Mouse (Mus musculus): ENCODE data around the gene Igsf3. TPM values are rescaled to one million over a fixed set of nuclear protein-coding genes. Genes with fewer than 3 reads are reported as not detected.

Gene Igsf3
- total and polyA plus RNA-seq, 3 experiments = 3.9 to 11.8 (median 11.4) TPM

DNA sequence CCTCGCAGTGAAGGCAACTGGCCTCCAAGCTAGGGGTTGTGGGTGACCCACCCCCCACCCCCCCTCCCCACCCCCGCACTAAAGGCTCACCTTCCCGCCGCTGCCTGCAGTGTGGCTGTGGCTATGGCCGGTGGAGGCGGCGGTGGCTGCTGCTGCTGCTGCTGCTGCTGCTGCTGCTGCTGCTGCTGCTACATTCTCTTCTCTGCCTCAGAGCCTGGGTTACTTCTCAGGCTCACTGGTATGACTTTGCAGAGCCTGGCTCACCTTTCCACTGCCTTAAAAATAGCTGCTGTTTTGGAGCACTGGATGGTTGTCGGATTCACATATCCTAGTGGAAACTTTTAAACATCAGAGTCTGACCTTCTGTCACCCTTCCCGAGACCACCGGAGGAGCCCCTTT, 11.0 kb downstream of the Igsf3 start:
- no peak for DNase-seq

DNA sequence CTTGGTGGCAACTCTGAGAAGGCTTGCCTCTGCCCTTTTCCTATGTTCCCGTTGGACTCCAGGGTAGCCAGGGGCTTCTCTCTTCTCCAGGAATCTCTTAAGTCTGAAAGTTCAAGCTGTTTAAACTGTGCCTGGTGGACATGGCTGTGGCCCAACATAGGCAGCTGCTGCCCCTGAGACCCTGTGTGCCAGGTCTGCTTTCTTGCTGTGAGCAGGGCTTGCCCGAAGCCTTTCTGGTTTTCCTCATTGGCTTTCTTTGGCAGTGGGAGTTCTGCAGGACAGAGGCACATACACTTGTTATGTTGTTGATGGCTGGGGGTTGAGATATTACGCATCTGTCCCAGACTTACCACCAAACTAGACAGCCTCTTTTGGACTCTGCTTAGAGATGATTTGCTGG, 12.7 kb downstream of the Igsf3 start:
- intact Hi-C loops (cut with DNase I) = no loop called here
- H3K36me3 ChIP-seq (ENCODE audit: control insufficient read depth, insufficient read depth, low read length) = no peaks in the 10 kb centered on the region
- no peaks in the 10 kb centered on the region for H3K79me2 ChIP-seq (replicated peaks; ENCODE audit: control insufficient read depth, insufficient read depth, low read length)
- H3K27ac ChIP-seq = no peak overlapping the region
- no peak overlapping the region for H3K4me3 ChIP-seq
- H3K9ac ChIP-seq (ENCODE audit: low read depth, low read length) = no peak overlapping the region
- no peaks in the 10 kb centered on the region for H3K27me3 ChIP-seq (ENCODE audit: control insufficient read depth, insufficient read depth, low read length)
- WGBS = 77% methylated on average over 3 of the region's 3 CpGs
- DNase-seq = no peak
- TF ChIP-seq CTCF (IDR thresholded peaks at IDR 0.05) = no peak
- TF ChIP-seq EP300 (IDR thresholded peaks at IDR 0.05; ENCODE audit: insufficient read depth, low read depth, low read length) = no peak
- no peak for TF ChIP-seq POLR2A (IDR thresholded peaks at IDR 0.05; ENCODE audit: insufficient read depth, low read depth, low read length)
- H3K4me1 ChIP-seq (ENCODE audit: control insufficient read depth, insufficient read depth, low read length) = no peaks in the 10 kb centered on the region; the same call in 1 of the 2 replicates

More for the DNA sequence above, 11.0 kb downstream of the Igsf3 start:
- Histone ChIP-seq H3K4me1 (ENCODE audit: control insufficient read depth, insufficient read depth, low read length) (no peaks in the 10 kb centered on the region; the same call in 1 of the 2 replicates), H3K36me3 (ENCODE audit: control insufficient read depth, insufficient read depth, low read length) (no peaks in the 10 kb centered on the region), H3K79me2 (replicated peaks; ENCODE audit: control insufficient read depth, insufficient read depth, low read length) (no peaks in the 10 kb centered on the region), H3K9ac (ENCODE audit: low read depth, low read length) (no peak overlapping the region), H3K27me3 (ENCODE audit: control insufficient read depth, insufficient read depth, low read length) (no peaks in the 10 kb centered on the region), H3K27ac (no peak overlapping the region), H3K4me3 (no peak overlapping the region)
- no peak for TF ChIP-seq CTCF (IDR thresholded peaks at IDR 0.05)
- TF ChIP-seq POLR2A (IDR thresholded peaks at IDR 0.05; ENCODE audit: insufficient read depth, low read depth, low read length) = no peak
- no peak for TF ChIP-seq EP300 (IDR thresholded peaks at IDR 0.05; ENCODE audit: insufficient read depth, low read depth, low read length)
- WGBS = 35% methylated on average over 10 of the region's 10 CpGs
- intact Hi-C loops (cut with DNase I) = no loop called here

DNA sequence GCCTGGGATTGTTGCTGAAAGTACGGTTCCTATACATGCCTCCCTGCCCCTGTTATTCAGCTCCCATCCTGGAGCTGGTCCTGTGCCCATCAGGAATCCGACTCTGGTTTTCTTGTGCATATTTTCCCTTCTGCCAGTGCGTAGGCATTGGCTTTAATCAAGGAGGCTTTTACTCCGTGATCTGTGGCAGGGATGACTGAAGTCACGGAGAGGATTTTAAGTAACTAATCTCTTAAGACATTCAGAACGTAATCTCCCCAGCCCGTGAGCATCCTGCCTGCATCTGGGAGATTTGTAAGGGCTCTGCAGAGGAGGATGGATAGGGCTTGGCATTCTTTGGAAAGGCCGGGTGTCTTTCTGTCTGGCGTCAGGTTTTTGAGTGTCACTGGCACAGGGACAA, 13.6 kb downstream of the Igsf3 start:
- H3K9ac ChIP-seq (ENCODE audit: low read depth, low read length) = no peak overlapping the region
- 68% methylated on average over 9 of the region's 9 CpGs for WGBS

DNA sequence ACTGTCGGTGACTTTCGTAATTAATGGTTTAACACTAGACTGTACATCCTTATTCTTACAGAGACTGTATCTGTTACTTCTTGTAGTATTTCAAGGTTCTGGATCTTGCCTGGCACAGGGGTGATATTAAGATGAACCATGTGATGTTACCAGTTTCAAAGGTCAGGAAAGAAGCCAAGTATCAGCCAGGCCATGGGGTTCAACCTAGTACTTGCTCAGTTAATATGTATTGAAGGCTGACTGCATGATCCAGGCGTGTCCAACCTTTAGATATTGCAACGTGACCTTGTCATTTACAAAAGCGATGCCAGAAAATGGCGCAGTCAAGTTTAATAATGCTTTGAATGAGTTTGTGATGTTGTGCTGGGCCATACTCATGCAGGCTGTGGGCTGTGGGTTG, 15.1 kb downstream of the Igsf3 start:
- DNase-seq = no peak
- no peak overlapping the region for H3K4me3 ChIP-seq
- peaks cover 4% of the 10 kb centered on the region; the same call in 1 of the 2 replicates for H3K4me1 ChIP-seq (ENCODE audit: control insufficient read depth, insufficient read depth, low read length)
- H3K36me3 ChIP-seq (ENCODE audit: control insufficient read depth, insufficient read depth, low read length) = no peaks in the 10 kb centered on the region
- intact Hi-C loops (cut with DNase I) = no loop called here
- no peak overlapping the region for H3K9ac ChIP-seq (ENCODE audit: low read depth, low read length)
- 92% methylated on average over 6 of the region's 6 CpGs for WGBS
- TF ChIP-seq EP300 (IDR thresholded peaks at IDR 0.05; ENCODE audit: insufficient read depth, low read depth, low read length) (no peak), POLR2A (IDR thresholded peaks at IDR 0.05; ENCODE audit: insufficient read depth, low read depth, low read length) (no peak), CTCF (IDR thresholded peaks at IDR 0.05) (no peak)
- no peak overlapping the region for H3K27ac ChIP-seq
- no peaks in the 10 kb centered on the region for H3K27me3 ChIP-seq (ENCODE audit: control insufficient read depth, insufficient read depth, low read length)
- H3K79me2 ChIP-seq (replicated peaks; ENCODE audit: control insufficient read depth, insufficient read depth, low read length) = no peaks in the 10 kb centered on the region

More for the DNA sequence above, 13.6 kb downstream of the Igsf3 start:
- no peaks in the 10 kb centered on the region for H3K36me3 ChIP-seq (ENCODE audit: control insufficient read depth, insufficient read depth, low read length)
- no peak overlapping the region for H3K27ac ChIP-seq
- intact Hi-C loops (cut with DNase I) = no loop called here
- no peak for DNase-seq
- H3K4me1 ChIP-seq (ENCODE audit: control insufficient read depth, insufficient read depth, low read length) = peaks cover 1% of the 10 kb centered on the region; the same call in 1 of the 2 replicates
- H3K79me2 ChIP-seq (replicated peaks; ENCODE audit: control insufficient read depth, insufficient read depth, low read length) = no peaks in the 10 kb centered on the region
- no peak for TF ChIP-seq CTCF (IDR thresholded peaks at IDR 0.05)
- TF ChIP-seq EP300 (IDR thresholded peaks at IDR 0.05; ENCODE audit: insufficient read depth, low read depth, low read length) = no peak
- no peak for TF ChIP-seq POLR2A (IDR thresholded peaks at IDR 0.05; ENCODE audit: insufficient read depth, low read depth, low read length)
- no peaks in the 10 kb centered on the region for H3K27me3 ChIP-seq (ENCODE audit: control insufficient read depth, insufficient read depth, low read length)
- H3K4me3 ChIP-seq = no peak overlapping the region

DNA sequence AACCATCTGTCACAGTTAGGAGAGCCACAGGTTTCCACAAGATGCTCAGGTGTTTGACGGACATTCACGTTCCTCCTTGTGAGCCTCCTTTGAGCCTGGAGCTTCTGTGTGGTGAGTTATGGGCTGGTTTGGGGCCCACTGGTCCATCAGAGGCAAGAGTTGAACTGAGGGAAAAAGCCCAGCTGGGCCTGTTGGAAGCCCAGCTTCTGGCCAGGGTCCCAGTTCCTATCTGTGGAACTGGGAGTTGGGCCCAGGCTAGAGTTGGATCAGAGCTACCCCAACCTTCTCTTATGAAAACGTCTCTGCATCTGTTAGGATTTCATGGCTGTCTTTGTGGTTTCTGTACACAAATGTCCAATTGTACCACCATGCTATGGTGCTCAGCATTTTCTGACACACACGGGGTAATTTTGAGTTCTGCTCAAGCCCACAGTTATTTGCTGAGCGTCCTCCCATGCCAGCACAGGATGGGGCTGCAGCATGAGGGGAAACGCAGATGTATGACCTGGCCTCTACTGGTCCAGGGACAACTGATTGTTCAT, 16.3 kb downstream of the Igsf3 start:
- H3K9ac ChIP-seq (ENCODE audit: low read depth, low read length) = no peak overlapping the region
- peak overlapping the region; percentile 53 for H3K27ac ChIP-seq
- peaks cover 10% of the 10 kb centered on the region for H3K4me1 ChIP-seq (ENCODE audit: control insufficient read depth, insufficient read depth, low read length)
- peak; percentile 74 to 76 for DNase-seq
- intact Hi-C loops (cut with DNase I) = no loop called here
- no peaks in the 10 kb centered on the region for H3K27me3 ChIP-seq (ENCODE audit: control insufficient read depth, insufficient read depth, low read length)
- H3K36me3 ChIP-seq (ENCODE audit: control insufficient read depth, insufficient read depth, low read length) = no peaks in the 10 kb centered on the region
- TF ChIP-seq EP300 (IDR thresholded peaks at IDR 0.05; ENCODE audit: insufficient read depth, low read depth, low read length) = no peak
- no peak for TF ChIP-seq CTCF (IDR thresholded peaks at IDR 0.05)
- TF ChIP-seq POLR2A (IDR thresholded peaks at IDR 0.05; ENCODE audit: insufficient read depth, low read depth, low read length) = no peak
- WGBS = 67% methylated on average over 6 of the region's 6 CpGs
- no peaks in the 10 kb centered on the region for H3K79me2 ChIP-seq (replicated peaks; ENCODE audit: control insufficient read depth, insufficient read depth, low read length)
- H3K4me3 ChIP-seq = no peak overlapping the region

DNA sequence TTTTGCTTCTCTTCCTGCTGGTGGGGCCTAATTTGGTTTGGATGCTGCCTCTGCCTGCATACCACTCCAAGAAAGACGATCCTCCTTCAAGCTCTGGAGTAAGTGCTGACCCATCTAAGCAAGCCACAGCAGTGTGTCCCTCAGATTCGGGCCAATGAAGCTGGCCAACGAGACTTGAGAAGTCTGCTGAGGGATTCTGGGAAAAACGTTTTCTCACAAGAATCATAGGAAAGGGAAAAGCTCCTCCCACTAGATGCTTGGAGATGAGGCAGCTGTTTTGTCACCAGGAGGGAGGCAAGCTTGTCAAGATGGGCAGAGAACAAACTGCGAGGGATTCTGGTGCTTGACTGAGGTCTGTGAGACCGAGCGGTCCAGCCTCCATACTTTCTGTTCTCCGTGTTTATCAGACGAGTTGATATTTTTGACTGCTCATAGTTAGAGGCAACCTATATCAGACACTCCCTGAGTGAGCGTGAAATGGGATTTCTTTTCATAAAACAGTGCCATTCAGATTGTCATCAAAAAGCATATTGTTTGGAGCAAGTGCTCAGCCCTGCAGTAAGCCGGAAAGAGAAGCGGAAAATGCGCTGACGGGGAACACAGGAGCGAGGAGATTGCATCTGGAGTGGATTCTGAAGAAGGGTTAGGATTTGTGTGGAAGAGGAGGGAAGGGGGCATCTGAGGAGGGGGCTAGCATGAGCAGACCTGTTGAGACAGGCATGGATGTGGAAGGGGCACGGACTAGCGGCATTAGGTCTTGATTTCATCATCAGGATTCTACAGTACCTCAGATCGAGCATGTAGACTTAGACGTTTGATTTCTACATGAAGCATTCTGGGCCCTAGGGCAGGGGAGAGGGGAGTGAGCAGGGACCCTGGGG, 17.0 kb downstream of the Igsf3 start:
- WGBS = 59% methylated on average over 19 of the region's 19 CpGs
- no peaks in the 10 kb centered on the region for H3K36me3 ChIP-seq (ENCODE audit: control insufficient read depth, insufficient read depth, low read length)
- peaks cover 13% of the 10 kb centered on the region for H3K4me1 ChIP-seq (ENCODE audit: control insufficient read depth, insufficient read depth, low read length)
- intact Hi-C loops (cut with DNase I) = no loop called here
- TF ChIP-seq EP300 (IDR thresholded peaks at IDR 0.05; ENCODE audit: insufficient read depth, low read depth, low read length) (no peak), CTCF (IDR thresholded peaks at IDR 0.05) (no peak), POLR2A (IDR thresholded peaks at IDR 0.05; ENCODE audit: insufficient read depth, low read depth, low read length) (no peak)
- peak; percentile 47 to 75 for DNase-seq
- H3K27ac ChIP-seq = peak overlapping the region; percentile 53
- no peak overlapping the region for H3K9ac ChIP-seq (ENCODE audit: low read depth, low read length)
- H3K27me3 ChIP-seq (ENCODE audit: control insufficient read depth, insufficient read depth, low read length) = no peaks in the 10 kb centered on the region
- H3K4me3 ChIP-seq = no peak overlapping the region
- H3K79me2 ChIP-seq (replicated peaks; ENCODE audit: control insufficient read depth, insufficient read depth, low read length) = no peaks in the 10 kb centered on the region

All from heart, adult 2 months (tissue).